Mouse (Mus musculus) bone marrow macrophage, adult 2 months (primary cell): ENCODE measurements around the gene Grin2b. TPM values are rescaled to one million over a fixed set of nuclear protein-coding genes. Genes with fewer than 3 reads are reported as not detected.

Source experiments
- H3K27ac ChIP-seq: 2 replicates; pipeline ENCODE4 v1.5.1; 2012; ENCODE audit warnings: low read depth, low read length; ENCODE audit not compliant: insufficient read depth
- H3K4me1 ChIP-seq: 2 replicates; pipeline ENCODE4 v1.6.1; 2012; ENCODE audit warnings: low read length; ENCODE audit not compliant: control insufficient read depth, insufficient read depth
- H3K4me3 ChIP-seq: 2 replicates; pipeline ENCODE4 v1.5.1; 2012; ENCODE audit warnings: mild to moderate bottlenecking, low read length, moderate library complexity; ENCODE audit not compliant: insufficient read depth
- CTCF ChIP-seq: IDR thresholded peaks from 2 replicates; pipeline ENCODE4 v1.5.1; 2012; ENCODE audit warnings: low read depth, mild to moderate bottlenecking, low read length, moderate library complexity
- POLR2A ChIP-seq: IDR thresholded peaks from 2 replicates; pipeline ENCODE4 v1.6.1; 2012; ENCODE audit warnings: mild to moderate bottlenecking, low read depth, low read length, borderline replicate concordance
- polyA plus RNA-seq: library from polyadenylated mRNA; stranded (reverse); fragments of >200 nt; gene quantifications from 2 replicates; pipeline ENCODE4 v1.2.4, GENCODE M21; 2012; ENCODE audit not compliant: missing spikeins, insufficient read depth, insufficient read length

The Grin2b gene
- polyA plus RNA-seq, 1 experiment: not detected

DNA sequence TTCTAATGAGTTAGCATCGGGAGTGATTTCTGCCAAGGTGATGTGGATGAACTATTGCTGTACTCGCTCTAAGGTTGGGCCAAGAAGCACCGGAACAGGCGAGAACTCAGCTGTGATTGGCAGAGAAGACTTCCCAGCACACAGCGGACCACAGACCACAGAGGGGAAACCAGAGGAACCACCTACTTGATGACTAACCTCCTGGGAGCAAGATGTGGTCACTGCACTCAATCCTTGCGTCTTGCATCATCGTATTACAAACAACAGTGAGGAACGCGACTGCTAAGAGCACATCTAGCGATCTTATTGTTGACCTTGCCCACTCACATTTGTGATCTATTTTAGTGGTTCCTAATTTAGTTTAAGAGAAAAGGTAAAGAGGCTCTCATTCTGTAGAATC, 213.7 kb downstream of the Grin2b start:
- no peaks in the 10 kb centered on the region for H3K4me1 ChIP-seq
- TF ChIP-seq CTCF (no peak), POLR2A (no peak)
- no peak overlapping the region for H3K4me3 ChIP-seq
- no peak overlapping the region for H3K27ac ChIP-seq

- no peak for TF ChIP-seq CTCF
- TF ChIP-seq POLR2A: no peak
- no peak overlapping the region for H3K27ac ChIP-seq
- H3K4me1 ChIP-seq: no peaks in the 10 kb centered on the region
Measured at GRCm38 (mm10) chr6:135951666-135952065, 221.6 kb downstream of the Grin2b start.

GRCm38 (mm10) chr6:135945511-135945910, 227.8 kb downstream of the Grin2b start:
- H3K4me1 ChIP-seq: no peaks in the 10 kb centered on the region
- TF ChIP-seq CTCF (no peak), POLR2A (no peak)
- H3K4me3 ChIP-seq: no peak overlapping the region
- H3K27ac ChIP-seq: no peak overlapping the region

More at GRCm38 (mm10) chr6:135951666-135952065, 221.6 kb downstream of the Grin2b start:
- no peak overlapping the region for H3K4me3 ChIP-seq

DNA sequence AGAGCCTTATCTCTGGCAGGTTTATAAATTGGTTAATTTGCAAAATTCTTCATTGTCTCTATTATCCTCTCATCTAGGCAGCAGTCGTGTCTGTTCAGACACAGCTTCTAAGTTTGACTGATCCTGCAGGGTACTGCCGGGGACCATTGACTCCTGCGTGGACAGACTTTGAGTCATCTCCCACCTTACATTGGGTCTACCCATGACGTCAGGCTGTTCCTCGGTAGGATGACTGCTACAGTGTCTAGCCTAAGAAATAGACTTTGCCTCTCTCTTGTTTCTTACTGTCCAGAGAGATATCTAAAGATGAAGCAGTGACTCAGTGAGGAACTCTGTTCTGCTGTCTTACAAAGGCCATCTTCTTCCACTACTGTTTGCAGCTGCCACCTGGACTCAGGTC, 229.0 kb downstream of the Grin2b start:
- no peak for TF ChIP-seq CTCF
- no peak for TF ChIP-seq POLR2A
- Histone ChIP-seq H3K4me1 (no peaks in the 10 kb centered on the region), H3K4me3 (no peak overlapping the region), H3K27ac (no peak overlapping the region)

GRCm38 (mm10) chr6:135943121-135943617, 230.1 kb downstream of the Grin2b start:
- TF ChIP-seq CTCF: no peak
- TF ChIP-seq POLR2A: no peak
- H3K4me3 ChIP-seq: no peak overlapping the region

GRCm38 (mm10) chr6:135932924-135933323, 240.4 kb downstream of the Grin2b start:
- no peaks in the 10 kb centered on the region for H3K4me1 ChIP-seq
- TF ChIP-seq POLR2A: no peak
- TF ChIP-seq CTCF: no peak
- H3K4me3 ChIP-seq: no peak overlapping the region
- H3K27ac ChIP-seq: no peak overlapping the region

More at GRCm38 (mm10) chr6:135943121-135943617, 230.1 kb downstream of the Grin2b start:
- H3K4me1 ChIP-seq: no peaks in the 10 kb centered on the region
- H3K27ac ChIP-seq: no peak overlapping the region

DNA sequence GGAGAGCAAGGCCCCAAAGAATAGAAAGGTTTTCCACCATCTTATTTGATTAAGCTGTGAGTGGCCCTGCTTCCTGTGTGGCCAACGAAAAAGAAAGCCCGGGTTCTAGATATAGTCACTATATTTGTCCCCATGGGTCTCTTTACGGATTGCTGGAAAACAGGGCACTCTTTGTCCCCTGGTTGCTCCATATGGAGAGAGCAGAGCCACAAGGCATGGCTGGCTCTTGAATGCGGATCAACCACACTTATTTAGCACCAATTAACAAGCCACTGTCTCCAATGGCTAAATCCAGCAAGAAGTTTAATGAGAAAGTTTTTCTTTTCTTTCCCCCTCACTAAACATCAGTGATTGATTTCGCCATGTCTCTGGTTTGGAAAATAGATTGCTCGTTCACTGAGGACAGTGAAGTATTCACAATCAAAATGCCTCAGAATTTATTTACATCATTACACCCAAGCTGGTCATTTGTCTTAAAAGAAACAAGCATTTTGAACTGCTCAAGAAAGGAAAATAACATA, 240.9 kb downstream of the Grin2b start:
- Histone ChIP-seq H3K4me3 (no peak overlapping the region), H3K4me1 (no peaks in the 10 kb centered on the region), H3K27ac (no peak overlapping the region)
- no peak for TF ChIP-seq POLR2A
- TF ChIP-seq CTCF: no peak

DNA sequence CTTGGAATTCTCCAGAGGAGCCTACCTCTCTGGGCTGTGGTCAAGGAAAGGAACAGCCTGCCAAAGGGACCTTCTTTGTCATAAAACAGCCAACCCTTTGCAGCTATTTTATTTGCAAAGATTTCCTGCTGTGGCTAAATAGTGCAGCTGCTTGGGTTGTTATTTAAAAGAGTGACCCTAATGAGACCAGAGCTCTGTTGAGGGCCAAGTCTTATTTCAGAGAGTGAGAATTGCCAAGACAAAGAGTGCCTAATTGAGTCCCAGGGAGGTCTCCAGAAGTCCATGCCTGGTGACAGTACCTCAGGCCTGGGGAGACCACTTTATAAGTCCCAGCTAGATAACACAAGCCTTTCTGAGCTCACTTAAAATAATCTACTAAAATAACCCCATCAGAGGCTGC, 255.6 kb downstream of the Grin2b start:
- no peak overlapping the region for H3K27ac ChIP-seq
- H3K4me1 ChIP-seq: no peaks in the 10 kb centered on the region
- TF ChIP-seq CTCF: no peak
- no peak for TF ChIP-seq POLR2A
- H3K4me3 ChIP-seq: no peak overlapping the region

GRCm38 (mm10) chr6:135914608-135915007, 258.7 kb downstream of the Grin2b start:
- Histone ChIP-seq H3K4me3 (no peak overlapping the region), H3K27ac (no peak overlapping the region), H3K4me1 (no peaks in the 10 kb centered on the region)
- TF ChIP-seq POLR2A: no peak
- no peak for TF ChIP-seq CTCF

GRCm38 (mm10) chr6:135912114-135912513, 261.2 kb downstream of the Grin2b start:
- no peaks in the 10 kb centered on the region for H3K4me1 ChIP-seq
- TF ChIP-seq CTCF (no peak), POLR2A (no peak)
- H3K27ac ChIP-seq: no peak overlapping the region
- H3K4me3 ChIP-seq: no peak overlapping the region

- no peak for TF ChIP-seq CTCF
- TF ChIP-seq POLR2A: no peak
- no peak overlapping the region for H3K27ac ChIP-seq
- H3K4me1 ChIP-seq: no peaks in the 10 kb centered on the region
- no peak overlapping the region for H3K4me3 ChIP-seq
Measured at GRCm38 (mm10) chr6:135911131-135911530, 262.2 kb downstream of the Grin2b start.
